Mouse (Mus musculus): ENCODE measurements around the gene Nup62. TPM values are rescaled to one million over a fixed set of nuclear protein-coding genes. Genes with fewer than 3 reads are reported as not detected.
A peak's percentile ranks its signal among the peaks of the same experiment; 100 is the strongest.

The Nup62 gene
- total RNA-seq, 1 experiment: 98.0 TPM

GRCm38 (mm10) chr7:44821666-44822448, 6.0 kb downstream of the Nup62 start:
- H3K4me1 ChIP-seq (ENCODE audit: control insufficient read depth in 2 of 2, insufficient read depth in 2 of 2, low read length in 2 of 2, poor library complexity in 1 of 2): peaks cover 3 to 36% of the 10 kb centered on the region in 2 experiments
- no peak overlapping the region for H3K27ac ChIP-seq (ENCODE audit: insufficient read depth, low read depth, low read length, poor library complexity, severe bottlenecking)
- no peaks in the 10 kb centered on the region for H3K9me3 ChIP-seq (ENCODE audit: control insufficient read depth, insufficient read depth, low read depth, low read length)
- no peak overlapping the region for H3K9ac ChIP-seq (ENCODE audit: insufficient read depth, low read depth, low read length, poor library complexity, severe bottlenecking)
- no peak overlapping the region for H3K4me3 ChIP-seq (ENCODE audit: insufficient read depth in 1 of 2, low read depth in 1 of 2, low read length in 2 of 2, poor library complexity in 1 of 2, severe bottlenecking in 1 of 2)
- in situ Hi-C loops (cut with MboI; ENCODE audit: low sequenced_read_pairs in 2 of 2, unreplicated experiment in 2 of 2): no loop called here
- no peak for DNase-seq (ENCODE audit: low read depth, low spot score)
- TF ChIP-seq MAFK (IDR thresholded peaks at IDR 0.05; ENCODE audit: insufficient read depth, low read depth, low read length) (no peak), HCFC1 (IDR thresholded peaks at IDR 0.05; ENCODE audit: borderline replicate concordance, insufficient read depth, low read length) (no peak), CHD2 (IDR thresholded peaks at IDR 0.05; ENCODE audit: low read depth, low read length) (no peak), ZNF384 (IDR thresholded peaks at IDR 0.05; ENCODE audit: low read depth, low read length) (no peak), ZC3H11A (IDR thresholded peaks at IDR 0.05; ENCODE audit: borderline replicate concordance, low read depth, low read length) (no peak)
- H3K36me3 ChIP-seq (ENCODE audit: control insufficient read depth, insufficient read depth, low read length, poor library complexity, severe bottlenecking): peaks cover 26% of the 10 kb centered on the region; the same call in 1 of the 2 replicates

DNA sequence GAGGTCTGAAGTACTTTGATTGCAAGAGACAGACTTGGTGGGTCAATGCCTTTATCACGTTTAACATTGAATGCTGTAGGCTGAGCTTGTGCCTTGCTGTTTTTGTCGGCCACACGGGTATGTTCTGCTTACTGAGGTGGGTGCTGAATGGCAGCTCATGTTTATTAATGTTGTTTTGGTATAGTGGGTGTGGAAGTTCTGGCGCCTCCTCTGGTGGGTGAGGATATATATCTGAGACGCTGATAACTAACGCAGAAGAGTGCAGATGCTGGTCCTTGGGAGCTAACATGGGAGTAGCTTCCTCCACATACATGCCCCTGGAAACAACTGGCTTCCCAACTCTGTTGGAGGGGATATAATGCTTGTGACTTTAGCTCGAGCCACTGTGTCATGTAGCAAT, 7.5 kb downstream of the Nup62 start:
- in situ Hi-C loops (cut with MboI; ENCODE audit: low sequenced_read_pairs in 2 of 2, unreplicated experiment in 2 of 2): no loop called here
- peaks cover 32% of the 10 kb centered on the region for H3K36me3 ChIP-seq (ENCODE audit: control insufficient read depth, insufficient read depth, low read length, poor library complexity, severe bottlenecking)

GRCm38 (mm10) chr7:44824872-44825271, 9.0 kb downstream of the Nup62 start:
- H3K9me3 ChIP-seq (ENCODE audit: control insufficient read depth, insufficient read depth, low read depth, low read length): no peaks in the 10 kb centered on the region
- no peak overlapping the region for H3K4me3 ChIP-seq (ENCODE audit: insufficient read depth in 1 of 2, low read depth in 1 of 2, low read length in 2 of 2, poor library complexity in 1 of 2, severe bottlenecking in 1 of 2)
- DNase-seq (ENCODE audit: low read depth, low spot score): peak; percentile 62
- H3K27ac ChIP-seq (ENCODE audit: insufficient read depth, low read depth, low read length, poor library complexity, severe bottlenecking): no peak overlapping the region
- TF ChIP-seq ZNF384 (IDR thresholded peaks at IDR 0.05; ENCODE audit: low read depth, low read length): no peak
- TF ChIP-seq HCFC1 (IDR thresholded peaks at IDR 0.05; ENCODE audit: borderline replicate concordance, insufficient read depth, low read length): no peak
- TF ChIP-seq ZC3H11A (IDR thresholded peaks at IDR 0.05; ENCODE audit: borderline replicate concordance, low read depth, low read length): no peak
- no peak for TF ChIP-seq CHD2 (IDR thresholded peaks at IDR 0.05; ENCODE audit: low read depth, low read length)
- H3K9ac ChIP-seq (ENCODE audit: insufficient read depth, low read depth, low read length, poor library complexity, severe bottlenecking): no peak overlapping the region
- H3K36me3 ChIP-seq (ENCODE audit: control insufficient read depth, insufficient read depth, low read length, poor library complexity, severe bottlenecking): peaks cover 43% of the 10 kb centered on the region
- H3K4me1 ChIP-seq (ENCODE audit: control insufficient read depth in 2 of 2, insufficient read depth in 2 of 2, low read length in 2 of 2, poor library complexity in 1 of 2): peaks cover 3 to 41% of the 10 kb centered on the region in 2 experiments
- in situ Hi-C loops (cut with MboI; ENCODE audit: low sequenced_read_pairs in 2 of 2, unreplicated experiment in 2 of 2): no loop called here

More for the DNA sequence above, 7.5 kb downstream of the Nup62 start:
- Histone ChIP-seq H3K4me3 (ENCODE audit: insufficient read depth in 1 of 2, low read depth in 1 of 2, low read length in 2 of 2, poor library complexity in 1 of 2, severe bottlenecking in 1 of 2) (no peak overlapping the region), H3K4me1 (ENCODE audit: control insufficient read depth in 2 of 2, insufficient read depth in 2 of 2, low read length in 2 of 2, poor library complexity in 1 of 2) (peaks cover 3 to 36% of the 10 kb centered on the region in 2 experiments), H3K9me3 (ENCODE audit: control insufficient read depth, insufficient read depth, low read depth, low read length) (no peaks in the 10 kb centered on the region), H3K9ac (ENCODE audit: insufficient read depth, low read depth, low read length, poor library complexity, severe bottlenecking) (no peak overlapping the region), H3K27ac (ENCODE audit: insufficient read depth, low read depth, low read length, poor library complexity, severe bottlenecking) (no peak overlapping the region)
- TF ChIP-seq CHD2 (IDR thresholded peaks at IDR 0.05; ENCODE audit: low read depth, low read length) (no peak), MAFK (IDR thresholded peaks at IDR 0.05; ENCODE audit: insufficient read depth, low read depth, low read length) (no peak), HCFC1 (IDR thresholded peaks at IDR 0.05; ENCODE audit: borderline replicate concordance, insufficient read depth, low read length) (no peak), ZC3H11A (IDR thresholded peaks at IDR 0.05; ENCODE audit: borderline replicate concordance, low read depth, low read length) (no peak), ZNF384 (IDR thresholded peaks at IDR 0.05; ENCODE audit: low read depth, low read length) (no peak)
- DNase-seq (ENCODE audit: low read depth, low spot score): no peak

GRCm38 (mm10) chr7:44826771-44827170, 10.9 kb downstream of the Nup62 start:
- H3K27ac ChIP-seq (ENCODE audit: insufficient read depth, low read depth, low read length, poor library complexity, severe bottlenecking): no peak overlapping the region
- H3K9ac ChIP-seq (ENCODE audit: insufficient read depth, low read depth, low read length, poor library complexity, severe bottlenecking): no peak overlapping the region
- H3K4me1 ChIP-seq (ENCODE audit: control insufficient read depth in 2 of 2, insufficient read depth in 2 of 2, low read length in 2 of 2, poor library complexity in 1 of 2): peaks cover 0 to 32% of the 10 kb centered on the region in 2 experiments
- no peaks in the 10 kb centered on the region for H3K9me3 ChIP-seq (ENCODE audit: control insufficient read depth, insufficient read depth, low read depth, low read length)
- no peak overlapping the region for H3K4me3 ChIP-seq (ENCODE audit: insufficient read depth in 1 of 2, low read depth in 1 of 2, low read length in 2 of 2, poor library complexity in 1 of 2, severe bottlenecking in 1 of 2)
- peaks cover 50% of the 10 kb centered on the region for H3K36me3 ChIP-seq (ENCODE audit: control insufficient read depth, insufficient read depth, low read length, poor library complexity, severe bottlenecking)
- DNase-seq (ENCODE audit: low read depth, low spot score): no peak
- TF ChIP-seq MAFK (IDR thresholded peaks at IDR 0.05; ENCODE audit: insufficient read depth, low read depth, low read length) (no peak), CHD2 (IDR thresholded peaks at IDR 0.05; ENCODE audit: low read depth, low read length) (no peak), HCFC1 (IDR thresholded peaks at IDR 0.05; ENCODE audit: borderline replicate concordance, insufficient read depth, low read length) (no peak), ZC3H11A (IDR thresholded peaks at IDR 0.05; ENCODE audit: borderline replicate concordance, low read depth, low read length) (no peak), ZNF384 (IDR thresholded peaks at IDR 0.05; ENCODE audit: low read depth, low read length) (no peak)
- in situ Hi-C loops (cut with MboI; ENCODE audit: low sequenced_read_pairs in 2 of 2, unreplicated experiment in 2 of 2): no loop called here
